Mouse (Mus musculus) frontal cortex, postnatal 14 days (tissue): Measurements from ENCODE around the gene Gm3880.
"Not testable (repeated sequence)": the region's sequence is repeated elsewhere in the genome, so short reads cannot be mapped to it uniquely, and the experiment has no call there.

Source experiments
- DNase-seq, 2 experiments: peaks; one replicate each; pipeline ENCODE4 v3.0.0; 2022; ENCODE audit warnings: low spot score in 2 of 2

Gene Gm3880

DNA sequence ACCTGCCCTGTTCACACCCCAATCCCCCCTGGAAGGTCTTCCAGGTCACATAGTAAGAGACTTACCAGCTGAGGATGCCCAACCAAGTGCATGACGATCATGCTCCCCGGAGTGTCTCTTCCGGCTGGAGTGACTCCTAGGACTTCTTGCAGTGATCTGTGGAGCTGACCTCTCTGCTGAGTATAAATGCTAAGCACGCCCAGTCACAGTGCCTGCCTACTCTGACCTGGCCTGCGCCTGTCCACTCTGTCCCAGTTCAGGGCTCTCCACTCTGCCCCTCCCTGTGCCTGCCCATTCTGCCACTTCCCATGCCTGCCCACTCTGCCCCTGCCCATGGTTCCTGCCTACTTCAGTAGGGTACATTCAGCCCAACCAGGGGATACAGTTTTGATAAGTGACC lies at the start of gene Gm3880:
Gm3880 (minus strand) TSS at position 101 of the 400 bp plus-strand sequence.
- not testable (repeated sequence) for DNase-seq

- DNase-seq, result not testable (repeated sequence)
Observed at GRCm38 (mm10) chrX:102724226-102724625, 37.5 kb upstream of the Gm3880 start.

- not testable (repeated sequence) for DNase-seq
Observed at GRCm38 (mm10) chrX:102707535-102707934, 20.8 kb upstream of the Gm3880 start, which contains the start of the genes Gm9112 and Dmrtc1b. Gene Gm9112 (minus strand): TSS chrX:102707635. Gene Dmrtc1b (plus strand): TSS chrX:102707865.

GRCm38 (mm10) chrX:102700636-102701035 lies 13.9 kb upstream of the Gm3880 start:
- DNase-seq, result not testable (repeated sequence)

GRCm38 (mm10) chrX:102689252-102689651 lies 2.5 kb upstream of the Gm3880 start:
- DNase-seq, result peak in 1 of 2 experiments; percentile 37

DNA sequence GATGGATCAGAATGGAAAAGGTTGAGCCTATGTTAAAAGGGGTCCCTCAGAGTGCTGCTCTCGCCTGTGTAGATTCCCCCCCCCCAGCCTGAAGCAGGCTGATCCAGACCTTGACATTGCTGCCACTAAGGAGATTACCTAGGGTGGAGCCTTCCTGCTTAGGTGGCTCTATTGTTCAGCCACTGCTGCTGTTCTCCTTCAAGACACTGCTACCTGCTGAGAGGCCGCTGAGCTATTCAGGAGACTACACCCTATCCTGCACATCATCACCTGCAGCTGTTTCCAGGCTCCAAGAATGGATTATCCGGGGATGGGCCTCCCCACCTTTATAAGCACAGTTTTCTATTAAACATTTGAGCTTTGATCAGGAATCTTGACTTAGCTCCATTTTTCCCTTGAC lies 2.1 kb downstream of the Gm3880 start:
- DNase-seq, result not testable (repeated sequence)

GRCm38 (mm10) chrX:102666641-102667040 lies 20.1 kb downstream of the Gm3880 start:
- DNase-seq, result no peak

DNA sequence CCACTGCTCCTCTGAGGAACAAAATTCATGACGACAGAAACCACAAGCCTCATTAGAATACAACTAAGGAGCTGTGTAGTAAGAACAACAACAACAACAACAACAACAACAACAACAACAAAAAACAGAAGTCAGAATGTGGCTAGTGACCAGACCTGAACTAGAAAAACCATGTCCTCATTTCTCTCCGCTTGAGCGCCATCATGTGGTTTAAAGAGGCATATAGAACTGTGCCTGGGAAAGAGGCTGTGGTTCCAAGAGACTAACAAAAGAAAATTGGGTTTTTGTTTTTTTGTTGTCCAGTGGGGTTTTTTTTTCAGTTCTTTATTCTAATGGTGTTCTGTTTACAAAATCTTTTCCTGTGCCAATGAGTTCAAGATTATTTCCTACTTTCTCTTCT lies 26.1 kb downstream of the Gm3880 start:
- no peak for DNase-seq

DNA sequence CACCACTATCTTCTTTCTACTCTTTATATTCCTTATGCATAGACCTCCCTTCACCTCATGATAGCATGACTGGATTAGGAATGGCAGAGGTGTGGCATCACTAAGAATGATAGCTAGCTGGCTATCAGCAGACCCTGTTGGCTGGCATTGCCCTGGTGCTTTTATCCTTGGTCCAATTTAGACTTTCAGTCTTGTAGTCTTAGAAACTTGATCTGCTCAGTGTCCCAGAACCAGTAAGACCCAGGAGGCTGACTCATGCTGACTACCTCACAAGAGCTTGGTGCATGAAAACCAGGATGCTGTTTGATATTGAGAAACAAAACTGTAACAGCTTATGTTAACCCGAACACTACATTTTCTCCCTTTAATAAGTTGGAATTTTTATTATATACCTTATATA lies 41.1 kb downstream of the Gm3880 start:
- DNase-seq, result no peak

DNA sequence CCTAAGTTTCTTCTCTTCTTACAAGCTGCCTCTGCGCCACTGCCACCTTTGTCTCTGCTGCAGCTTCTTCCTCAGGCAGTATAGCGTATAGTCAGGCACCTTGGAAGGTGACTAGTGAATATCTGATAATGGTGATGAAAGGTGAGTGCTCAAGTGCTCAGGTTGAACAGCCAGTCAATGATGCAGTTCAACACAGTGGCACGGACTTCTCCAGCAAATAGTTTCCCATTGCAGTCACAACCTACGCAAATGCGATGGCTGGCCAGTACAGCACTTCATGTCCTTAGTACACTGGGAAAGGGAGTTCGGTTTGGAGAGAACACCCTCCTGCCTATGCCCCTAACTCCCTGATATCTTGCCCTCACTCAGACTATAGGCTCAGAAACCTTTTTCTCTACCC lies 41.6 kb downstream of the Gm3880 start:
- no peak for DNase-seq

GRCm38 (mm10) chrX:102644573-102644951 lies 42.2 kb downstream of the Gm3880 start:
- DNase-seq, result no peak

- DNase-seq, result peak; percentile 28 to 54
Observed at GRCm38 (mm10) chrX:102643823-102644572, 42.8 kb downstream of the Gm3880 start, which contains the start of gene Phka1. Gene Phka1 (minus strand): TSS chrX:102644246.
